Mouse (Mus musculus) CD4-positive, CD25-positive, alpha-beta regulatory T cell (primary cell): ENCODE data around the gene Slc18a3. TPM values are rescaled to one million over a fixed set of nuclear protein-coding genes. Genes with fewer than 3 reads are reported as not detected.

Experiments used
- polyA plus RNA-seq: library from polyadenylated mRNA; unstranded; fragments of 100-300 nt; shearing (Covaris generic); gene quantifications from one replicate; pipeline ENCODE4 v1.2.1, GENCODE M21; 2017

The Slc18a3 gene
- polyA plus RNA-seq = not detected

DNA sequence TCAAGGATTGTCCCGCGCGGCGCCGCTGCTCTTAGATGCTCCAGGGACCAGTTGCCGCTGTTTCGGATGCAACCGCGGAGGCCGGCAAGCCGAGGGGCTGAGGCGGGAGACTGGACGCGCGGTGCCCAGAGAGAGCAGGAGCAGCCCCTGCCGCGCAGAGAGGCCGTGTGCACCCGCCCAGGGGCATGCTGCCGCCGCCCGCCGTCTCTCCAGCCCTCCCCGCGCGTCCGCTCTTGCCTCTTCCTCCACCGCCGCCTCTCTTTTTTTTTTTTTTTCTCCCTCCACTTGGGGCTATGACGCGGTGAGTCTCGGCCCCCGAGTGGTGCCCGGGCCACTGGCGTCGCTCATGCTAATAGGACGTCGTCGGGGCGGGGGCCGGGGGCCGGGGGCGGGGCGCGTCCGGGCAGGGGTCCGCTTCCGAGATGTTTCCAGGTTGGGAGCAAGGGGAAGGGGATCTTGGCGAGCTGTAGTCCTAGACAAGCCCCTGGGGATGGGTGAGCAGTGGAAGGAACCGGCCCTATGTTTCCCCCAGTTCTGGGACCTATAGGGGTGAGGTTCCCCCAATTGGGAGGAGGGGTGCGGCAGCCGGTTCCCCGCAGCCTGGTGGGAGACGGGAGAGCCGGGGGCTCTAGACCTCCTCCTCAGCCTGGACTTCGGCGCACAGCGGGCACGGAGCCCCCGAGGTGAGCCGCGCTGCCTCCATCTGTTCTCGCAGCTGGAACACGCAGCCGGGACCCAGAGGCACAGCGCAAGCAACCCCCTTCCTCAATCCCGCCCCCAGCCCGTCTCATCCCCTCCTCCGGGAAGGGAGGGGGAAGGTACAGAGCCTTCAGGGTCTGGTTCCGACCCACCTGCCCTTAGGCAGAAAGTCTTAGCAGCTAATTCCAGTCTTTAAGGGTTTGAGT, at the start of gene Slc18a3:
Gene Slc18a3 (minus strand): TSS at position 250 of the 905 bp plus-strand sequence.

DNA sequence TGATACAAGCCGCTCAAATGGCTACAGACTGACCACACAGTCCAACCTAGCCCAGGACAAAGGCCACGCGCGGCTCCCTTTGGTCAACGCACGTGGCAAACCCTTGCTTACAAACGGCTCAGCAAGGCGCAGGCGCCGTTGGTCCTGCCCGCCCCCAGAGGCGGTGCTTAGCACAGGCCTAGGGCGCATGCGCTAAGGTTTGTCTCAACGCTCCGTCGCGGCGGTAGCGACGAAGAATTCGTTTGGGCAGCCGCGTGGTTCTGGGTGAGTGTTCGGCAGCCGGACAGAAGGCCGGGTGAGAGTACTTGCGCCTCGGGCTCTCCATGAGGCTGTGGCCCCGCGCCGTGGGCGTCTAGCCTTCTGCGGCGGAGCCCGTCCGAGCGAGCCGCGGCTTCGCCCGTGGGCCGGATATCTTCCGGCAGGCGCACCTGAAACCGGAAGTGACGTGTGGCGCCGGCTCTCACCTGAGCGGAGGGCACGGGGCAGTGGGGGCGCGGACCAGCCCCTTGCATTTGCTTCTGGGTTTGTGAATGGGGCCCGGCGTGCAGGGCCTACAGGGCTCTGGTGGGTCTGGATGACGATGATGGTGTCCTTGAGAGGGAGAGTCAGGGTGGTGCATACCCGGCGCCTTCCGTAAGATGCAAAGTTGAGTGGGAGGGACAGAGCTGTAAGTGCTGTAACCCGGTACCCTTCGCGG, 48.8 kb upstream of the Slc18a3 start, which contains the start of gene Ercc6:
Gene Ercc6 (plus strand): TSS at position 186 of the 697 bp plus-strand sequence.

DNA sequence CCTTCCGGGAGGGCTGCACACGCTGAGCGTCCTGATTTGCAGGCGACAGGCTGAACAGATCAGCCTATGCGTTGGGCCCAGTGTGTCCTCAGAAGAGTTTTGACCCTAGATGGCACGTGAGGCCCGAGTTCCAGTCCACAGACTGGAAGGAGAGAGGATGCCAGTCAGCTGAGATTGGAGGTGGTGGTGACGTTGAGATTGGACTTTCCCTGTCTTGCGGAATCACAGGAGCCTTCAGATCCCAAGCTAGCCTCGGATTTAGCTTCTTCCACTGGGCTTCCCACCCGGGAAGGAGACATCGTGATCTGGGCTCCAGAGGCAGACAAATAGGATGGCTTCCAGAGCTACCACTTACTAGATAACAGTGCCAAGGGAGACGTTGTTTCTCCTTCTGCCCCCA, 1.2 kb upstream of the Slc18a3 start, which contains the start of gene Chat:
Gene Chat (minus strand): TSS at position 101 of the 400 bp plus-strand sequence.

Other genes starting within 250 kb of the Slc18a3 start
- gene Ogdhl, start 142.8 kb downstream of the Slc18a3 start, polyA plus RNA-seq = 0.18 TPM
- not detected for gene 1700024G13Rik, start 76.5 kb downstream of the Slc18a3 start, polyA plus RNA-seq
- gene Chat, start 1.1 kb upstream of the Slc18a3 start, polyA plus RNA-seq = not detected
- gene Ercc6, start 48.7 kb upstream of the Slc18a3 start, polyA plus RNA-seq = 31.6 TPM
- gene Prrxl1, start 134.6 kb upstream of the Slc18a3 start, polyA plus RNA-seq = not detected
- not detected for gene 3425401B19Rik, start 220.4 kb upstream of the Slc18a3 start, polyA plus RNA-seq